Mouse (Mus musculus) myocyte (in vitro differentiated cells): ENCODE measurements around the gene Slc16a10.
A peak's percentile ranks its signal among the peaks of the same experiment; 100 is the strongest.

Source experiments
- CEBPB ChIP-seq: IDR thresholded peaks from 2 replicates; pipeline ENCODE4 v1.6.1; 2011; ENCODE audit warnings: mild to moderate bottlenecking, moderate library complexity; ENCODE audit not compliant: poor library complexity, insufficient read depth, severe bottlenecking
- E2F4 ChIP-seq: IDR thresholded peaks from one replicate; pipeline ENCODE4 v1.6.1; 2011; ENCODE audit warnings: mild to moderate bottlenecking, control low read depth, moderate library complexity; ENCODE audit not compliant: insufficient read depth
- MAX ChIP-seq: IDR thresholded peaks from one replicate; pipeline ENCODE4 v1.6.1; 2011; ENCODE audit warnings: low read depth, mild to moderate bottlenecking, control low read depth
- MYOG ChIP-seq, 3 experiments: IDR thresholded peaks; one replicate each; pipeline ENCODE4 v1.6.1; 2011; ENCODE audit warnings: control low read depth in 2 of 3, low read depth in 2 of 3, mild to moderate bottlenecking in 2 of 3; ENCODE audit not compliant: insufficient read length in 2 of 3, control insufficient read depth in 1 of 3, insufficient read depth in 1 of 3
- POLR2A ChIP-seq: IDR thresholded peaks from one replicate; pipeline ENCODE4 v1.6.1; 2011; ENCODE audit warnings: low read depth, mild to moderate bottlenecking, control low read depth, moderate library complexity; ENCODE audit not compliant: insufficient read length
- POLR2AphosphoS2 ChIP-seq: IDR thresholded peaks from one replicate; pipeline ENCODE4 v1.6.1; 2011; ENCODE audit warnings: low read depth, control low read depth; ENCODE audit not compliant: insufficient read length
- REST ChIP-seq: IDR thresholded peaks from one replicate; pipeline ENCODE4 v1.6.1; 2011; ENCODE audit warnings: mild to moderate bottlenecking, control low read depth, moderate library complexity; ENCODE audit not compliant: insufficient read depth, insufficient read length
- SRF ChIP-seq: IDR thresholded peaks from one replicate; pipeline ENCODE4 v1.6.1; 2011; ENCODE audit warnings: low read depth; ENCODE audit not compliant: control insufficient read depth, insufficient read length
- TCF12 ChIP-seq: IDR thresholded peaks from one replicate; pipeline ENCODE4 v1.6.1; 2011; ENCODE audit warnings: mild to moderate bottlenecking, control low read depth; ENCODE audit not compliant: poor library complexity, insufficient read depth, severe bottlenecking
- TCF3 ChIP-seq: IDR thresholded peaks from one replicate; pipeline ENCODE4 v1.6.1; 2011; ENCODE audit warnings: low read depth, control low read depth; ENCODE audit not compliant: insufficient read length
- USF1 ChIP-seq: IDR thresholded peaks from one replicate; pipeline ENCODE4 v1.6.1; 2011; ENCODE audit warnings: low read depth, mild to moderate bottlenecking, control low read depth, moderate library complexity

- TF ChIP-seq USF1 (no peak), POLR2A (no peak), MAX (no peak), E2F4 (no peak), CEBPB (no peak), POLR2AphosphoS2 (no peak), TCF3 (no peak), TCF12 (no peak), SRF (no peak), MYOG (IDR thresholded peaks at IDR 0.05; ENCODE audit: control insufficient read depth in 1 of 3, insufficient read depth in 1 of 3, insufficient read length in 2 of 3, low read depth in 2 of 3) (peak in 1 of 3 experiments; percentile 2), REST (no peak)
Observed at GRCm38 (mm10) chr10:40097519-40097918, 44.5 kb downstream of the Slc16a10 start.
